Mouse (Mus musculus) granulocyte monocyte progenitor cell, adult 5-6 weeks (primary cell): ENCODE measurements at regions not wholly inside any gene's neighbourhood (a gene's known extent, or its start where the extent isn't known, plus 50 kb on each side); places are given as distances from the start of the nearest gene placed in this dataset.
"Not testable (repeated sequence)": the region's sequence is repeated elsewhere in the genome, so short reads cannot be mapped to it uniquely, and the experiment has no call there.

Experiments
- ATAC-seq: replicated peaks from 2 replicates; pipeline ENCODE4 v1.8.0; 2016; ENCODE audit warnings: mild to moderate bottlenecking, moderate TSS enrichment, inconsistent platforms; ENCODE audit not compliant: poor library complexity, severe bottlenecking

DNA sequence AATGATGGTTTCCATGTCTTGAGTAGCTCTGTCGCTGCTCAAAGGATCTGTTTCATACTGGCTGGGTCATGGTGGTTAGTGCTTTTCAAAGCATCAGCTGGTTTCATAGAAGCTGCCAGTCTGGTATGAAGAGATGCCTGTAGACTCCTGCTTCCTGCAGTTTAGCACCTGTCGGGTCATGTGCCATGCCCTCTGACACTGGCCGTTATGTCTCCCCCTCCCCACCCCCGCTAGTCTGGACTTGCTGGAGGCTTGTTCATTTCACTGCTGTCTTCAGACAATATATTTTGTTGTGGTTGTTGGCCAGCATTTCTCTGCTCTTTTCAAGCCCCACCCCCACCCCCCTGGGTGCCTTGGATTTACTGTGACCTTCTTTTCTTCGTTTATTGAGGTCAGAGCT, 450.1 kb downstream of the Tcerg1l start:
- no peak for ATAC-seq

DNA sequence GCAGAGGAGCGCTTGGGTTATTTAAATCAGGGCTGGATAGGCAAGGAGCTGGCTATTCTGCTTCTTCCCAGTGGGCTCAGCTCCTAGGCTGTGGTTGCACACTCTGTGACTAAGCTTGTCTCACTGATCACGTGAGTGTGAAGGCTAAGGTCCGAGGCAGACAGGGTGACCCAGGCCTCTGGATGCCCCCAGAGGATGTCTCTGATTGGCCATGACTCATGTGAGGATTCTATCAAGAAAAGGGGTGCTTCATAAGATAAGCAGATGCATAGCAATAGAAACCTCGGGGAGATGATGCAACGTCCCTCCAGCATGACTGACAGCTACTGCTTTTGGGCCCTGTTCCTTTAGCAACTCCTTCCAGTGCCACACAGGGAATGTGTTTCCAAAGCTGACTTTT, 440.2 kb downstream of the Tcerg1l start:
- ATAC-seq = no peak

DNA sequence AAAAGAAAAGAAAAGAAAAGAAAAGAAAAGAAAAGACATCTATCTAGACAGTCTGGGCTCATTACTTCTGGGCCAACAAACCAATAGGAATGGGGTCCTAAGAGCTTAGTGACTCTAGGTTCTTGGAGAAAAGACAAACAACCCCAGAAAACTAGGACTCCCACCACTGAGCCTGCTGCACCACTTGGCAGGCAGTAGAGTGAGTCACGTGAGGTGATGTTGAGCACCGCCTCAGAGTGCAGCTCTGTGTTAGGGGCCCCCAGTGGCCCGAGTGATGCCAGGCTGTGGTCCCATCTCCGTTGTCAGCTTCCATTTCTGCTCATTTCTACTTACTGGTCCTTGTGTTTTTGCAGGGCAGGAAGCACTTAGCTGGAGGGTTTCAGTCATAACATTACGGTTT, 439.7 kb downstream of the Tcerg1l start:
- no peak for ATAC-seq

DNA sequence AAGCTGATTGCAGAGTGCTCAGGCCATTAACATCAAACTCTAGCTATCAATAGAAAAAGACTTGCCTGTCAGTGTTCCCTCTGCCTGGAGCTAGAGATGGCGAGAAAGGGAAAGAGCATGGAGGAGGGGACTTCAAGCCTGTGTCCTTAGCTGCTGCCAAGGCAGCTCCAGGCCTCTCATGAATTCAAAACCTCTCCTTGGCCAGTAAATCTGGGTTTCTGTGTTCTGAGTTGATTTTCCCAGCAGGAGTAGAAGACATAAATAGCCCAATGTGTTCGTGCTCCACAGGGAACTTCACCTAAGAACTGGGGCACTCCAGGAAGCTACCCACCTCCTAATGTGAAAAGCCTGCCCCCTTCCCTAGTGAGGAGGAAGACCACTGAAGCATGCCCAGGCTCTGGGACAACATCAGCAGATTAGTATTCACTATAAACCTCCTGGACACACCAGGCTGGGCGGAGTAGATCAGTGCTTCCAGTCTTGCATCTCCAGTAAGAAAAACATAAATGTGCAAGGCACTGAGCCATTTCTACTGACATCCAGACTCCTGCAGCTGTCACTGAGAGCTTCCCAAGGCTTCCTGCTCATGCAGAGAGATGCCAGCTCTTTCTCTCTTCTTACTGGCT, 433.9 kb downstream of the Tcerg1l start:
- no peak for ATAC-seq

DNA sequence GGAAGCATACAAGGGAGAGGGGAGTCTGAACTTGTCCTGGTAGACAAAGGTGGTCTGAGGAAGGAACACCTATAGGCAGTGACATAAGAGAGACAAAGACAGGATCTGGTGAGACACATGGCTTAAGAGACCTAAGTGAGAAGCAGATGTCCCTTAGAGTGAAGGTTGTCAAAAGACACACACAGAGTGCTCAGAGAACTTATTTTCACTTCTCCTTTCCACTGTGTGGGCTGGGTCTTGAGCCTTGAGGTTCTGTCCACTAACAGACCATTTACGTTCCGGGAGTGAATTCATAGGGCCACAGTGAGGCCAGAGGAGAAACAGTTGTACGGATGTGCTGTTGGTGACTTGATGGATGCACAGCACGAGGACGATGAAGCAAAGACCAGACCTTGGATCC, 422.8 kb downstream of the Tcerg1l start:
- no peak for ATAC-seq

DNA sequence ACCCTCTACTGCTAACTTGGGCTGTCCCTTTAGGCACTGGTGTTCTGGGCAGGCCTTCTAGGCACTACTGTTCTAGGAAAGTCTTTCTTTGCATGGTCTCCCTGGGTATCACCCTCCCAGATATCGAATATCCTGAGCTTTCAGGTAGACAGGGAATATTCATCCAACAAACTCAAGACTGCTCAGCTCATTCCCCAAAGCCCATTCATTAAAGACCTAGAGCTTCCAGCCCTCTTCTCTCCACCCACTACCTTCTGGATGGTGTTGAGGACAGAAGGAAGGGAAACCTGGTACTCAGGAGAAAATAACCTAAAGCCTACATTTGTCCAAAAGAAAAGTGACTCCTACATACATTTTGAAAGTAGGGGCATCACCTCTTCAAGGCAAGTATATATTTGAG, 420.0 kb downstream of the Tcerg1l start:
- ATAC-seq = no peak

DNA sequence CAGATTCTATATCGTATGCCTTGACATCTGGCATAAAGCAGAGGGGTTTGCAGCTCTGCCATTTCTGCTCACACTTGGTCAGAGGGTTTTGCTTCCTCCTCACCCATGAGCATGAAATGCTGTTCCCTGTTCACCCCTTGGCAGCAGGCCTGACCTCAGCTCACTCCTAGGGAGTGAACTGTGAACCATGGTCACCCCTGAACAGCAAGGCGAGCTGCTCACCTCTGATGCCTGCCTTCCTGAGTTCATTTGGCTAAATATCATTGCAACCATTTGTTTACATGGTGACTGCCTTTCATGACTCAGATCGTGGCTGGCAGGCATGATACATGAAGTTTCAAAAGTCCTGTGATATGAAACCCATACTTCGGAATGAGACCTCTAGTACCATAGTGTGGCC, 418.2 kb downstream of the Tcerg1l start:
- ATAC-seq = no peak

DNA sequence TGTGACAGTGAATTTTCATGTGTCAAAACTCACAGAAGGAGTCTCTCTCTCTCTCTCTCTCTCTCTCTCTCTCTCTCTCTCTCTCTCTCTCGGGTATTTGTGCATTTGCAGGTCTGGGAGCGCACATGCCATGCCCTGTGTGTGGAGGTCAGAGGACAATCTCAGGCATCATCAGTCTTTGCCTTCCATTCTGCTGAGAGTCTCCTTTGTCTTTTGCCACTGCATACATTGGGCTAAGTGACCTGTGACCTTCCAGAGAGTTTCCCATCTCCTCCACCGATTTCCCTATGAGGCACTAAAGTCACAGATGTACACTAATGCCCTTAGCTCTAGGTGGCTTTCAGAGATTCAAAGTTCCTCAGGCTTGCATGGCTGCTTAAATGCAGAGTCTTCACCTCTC, 391.7 kb downstream of the Tcerg1l start:
- no peak for ATAC-seq

DNA sequence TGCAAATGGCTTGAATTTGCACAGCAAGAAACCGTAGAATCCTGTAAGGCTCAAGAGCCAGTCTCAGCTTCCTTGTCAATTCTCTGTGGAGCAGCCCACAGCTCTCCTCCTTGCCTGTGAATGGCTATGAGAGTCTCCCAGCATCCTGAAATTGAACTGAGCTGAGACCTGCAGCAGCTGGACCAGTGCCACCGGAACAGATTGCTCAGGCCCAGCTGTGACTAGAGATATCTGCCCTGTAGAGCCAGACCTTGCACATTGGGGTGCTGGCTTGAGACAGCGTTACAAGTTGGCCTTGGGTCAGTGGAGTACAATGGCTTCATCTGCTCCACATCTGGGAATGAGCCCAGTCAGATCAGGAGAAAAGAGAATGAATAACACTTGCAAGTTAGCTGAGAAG, 390.6 kb downstream of the Tcerg1l start:
- no peak for ATAC-seq

DNA sequence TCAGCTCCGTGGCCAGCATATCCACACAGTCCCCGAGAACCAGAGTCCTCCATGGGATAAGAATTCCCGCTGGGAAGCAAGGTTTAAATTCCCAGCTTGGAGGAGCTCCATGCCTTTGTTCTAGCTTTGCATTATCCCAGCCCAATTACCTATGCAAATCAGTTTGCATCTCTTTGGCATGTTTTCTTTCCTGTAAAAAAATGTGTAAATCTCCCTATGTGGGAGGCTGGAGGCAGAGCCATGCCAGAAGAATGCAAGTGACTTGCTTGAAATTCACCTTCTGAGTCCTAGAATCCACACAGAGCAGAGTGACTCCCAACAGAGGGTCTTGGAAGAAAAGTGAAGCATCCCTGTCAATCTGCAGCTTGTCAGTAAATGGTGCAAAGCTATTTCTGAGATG, 388.9 kb downstream of the Tcerg1l start:
- ATAC-seq = no peak

DNA sequence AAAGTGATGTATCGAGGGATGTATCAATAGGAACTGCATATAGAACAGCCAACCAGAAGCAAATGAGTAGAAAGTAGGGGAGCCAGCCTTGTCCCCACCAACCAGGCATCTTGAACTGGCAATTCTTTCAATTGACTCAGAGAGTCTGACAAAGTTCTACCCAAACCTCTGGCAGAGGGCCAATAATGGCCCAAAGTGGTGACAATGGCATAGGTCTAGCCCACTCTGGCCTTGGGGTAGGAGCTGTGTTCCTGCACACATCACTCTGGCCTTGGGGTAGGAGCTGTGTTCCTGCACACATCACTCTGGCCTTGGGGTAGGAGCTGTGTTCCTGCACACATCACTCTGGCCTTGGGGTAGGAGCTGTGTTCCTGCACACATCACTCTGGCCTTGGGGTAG, 373.5 kb downstream of the Tcerg1l start:
- ATAC-seq = not testable (repeated sequence)

DNA sequence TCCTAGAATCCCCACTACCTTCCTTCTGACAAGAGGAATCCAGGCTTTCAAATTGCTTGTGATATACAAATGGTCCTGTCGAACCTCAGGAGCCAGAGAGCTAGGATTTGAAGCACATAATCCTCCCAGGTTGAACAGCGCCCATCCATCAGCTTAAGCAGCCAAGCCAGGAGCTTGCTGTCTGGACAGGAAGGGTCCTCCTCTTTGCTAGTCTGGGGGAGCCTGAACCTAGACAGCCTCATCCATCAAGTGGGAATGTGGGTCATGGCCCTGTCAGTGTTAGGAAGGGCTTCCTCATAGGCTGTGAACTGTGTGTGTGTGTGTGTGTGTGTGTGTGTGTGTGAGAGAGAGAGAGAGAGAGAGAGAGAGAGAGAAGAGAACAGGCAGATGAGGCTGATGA, 345.8 kb downstream of the Tcerg1l start:
- ATAC-seq = no peak

DNA sequence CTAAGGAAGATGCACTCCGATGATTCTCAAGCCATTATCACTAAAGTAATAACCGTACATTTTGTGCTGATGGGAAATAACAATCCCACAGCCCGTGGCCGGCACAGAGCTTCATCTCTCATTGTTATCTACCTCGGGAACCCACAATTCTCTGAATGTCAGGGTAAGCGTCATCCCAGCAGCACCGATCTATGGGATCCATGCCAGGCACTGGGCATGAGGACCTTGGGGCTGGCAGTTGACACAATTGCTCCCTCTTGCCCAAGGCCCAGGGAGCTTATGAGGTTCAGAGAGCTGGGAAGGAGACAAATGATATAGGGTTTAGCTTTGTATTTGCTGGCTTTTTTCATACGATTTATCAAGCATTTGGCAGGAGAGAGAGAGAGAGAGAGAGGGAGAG, 342.8 kb downstream of the Tcerg1l start:
- ATAC-seq = no peak

DNA sequence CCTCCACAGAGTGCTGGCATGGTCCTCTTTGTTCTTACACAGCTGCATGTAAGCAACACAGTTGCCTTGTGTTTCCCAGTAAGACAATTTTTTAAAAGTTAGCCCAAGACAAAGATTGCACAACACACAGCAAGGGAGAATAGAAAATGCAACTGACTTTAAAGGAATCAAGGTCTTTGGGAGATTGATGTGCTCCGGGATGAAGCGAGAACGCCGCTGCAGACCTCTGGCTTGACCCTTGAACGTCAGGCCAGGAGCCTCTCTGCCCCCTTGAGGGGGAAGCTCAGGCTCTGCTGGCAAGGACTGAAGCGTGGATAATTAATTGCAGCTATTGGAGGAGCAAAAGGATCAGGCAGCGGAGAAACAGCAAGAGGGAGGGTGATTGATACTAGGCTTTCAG, 336.4 kb downstream of the Tcerg1l start:
- ATAC-seq = no peak

DNA sequence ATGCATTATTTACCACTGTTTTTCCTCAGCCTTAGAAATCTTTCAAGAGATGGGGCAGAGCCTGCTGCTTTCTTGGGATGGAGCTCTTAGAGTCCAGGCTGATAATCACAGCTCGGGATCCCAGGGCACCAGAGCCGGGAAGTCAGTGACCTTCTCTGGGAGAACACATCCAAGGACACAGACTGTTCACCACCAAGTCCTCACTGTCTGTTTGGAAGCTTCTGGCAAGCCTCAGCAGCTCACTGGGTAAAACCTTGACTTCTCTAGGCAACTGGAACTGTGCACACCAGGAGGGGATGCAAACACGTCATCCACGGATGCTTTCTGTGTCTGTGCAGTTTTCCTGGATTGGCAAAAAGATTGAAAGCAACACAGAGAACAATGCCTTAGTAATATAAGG, 330.6 kb downstream of the Tcerg1l start:
- ATAC-seq = no peak

DNA sequence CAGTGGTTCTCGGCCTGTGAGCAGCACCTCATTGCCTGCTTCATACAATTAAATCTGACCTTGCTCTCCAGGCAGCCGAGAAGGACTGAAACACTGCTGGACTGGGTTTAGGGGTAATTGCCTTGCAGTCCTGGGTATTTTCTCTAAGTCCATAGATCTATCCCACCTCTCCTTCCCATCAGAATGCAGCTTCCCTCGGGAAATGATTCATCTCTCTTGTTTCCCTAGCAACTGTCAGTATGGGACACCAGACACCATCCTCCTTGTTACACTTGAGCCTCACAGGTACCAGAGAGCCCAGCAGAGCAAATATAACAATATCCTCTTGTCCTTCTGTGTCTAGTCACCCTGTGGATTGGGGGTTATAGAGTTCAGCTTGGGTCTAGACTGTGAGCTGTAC, 322.3 kb downstream of the Tcerg1l start:
- ATAC-seq = no peak

DNA sequence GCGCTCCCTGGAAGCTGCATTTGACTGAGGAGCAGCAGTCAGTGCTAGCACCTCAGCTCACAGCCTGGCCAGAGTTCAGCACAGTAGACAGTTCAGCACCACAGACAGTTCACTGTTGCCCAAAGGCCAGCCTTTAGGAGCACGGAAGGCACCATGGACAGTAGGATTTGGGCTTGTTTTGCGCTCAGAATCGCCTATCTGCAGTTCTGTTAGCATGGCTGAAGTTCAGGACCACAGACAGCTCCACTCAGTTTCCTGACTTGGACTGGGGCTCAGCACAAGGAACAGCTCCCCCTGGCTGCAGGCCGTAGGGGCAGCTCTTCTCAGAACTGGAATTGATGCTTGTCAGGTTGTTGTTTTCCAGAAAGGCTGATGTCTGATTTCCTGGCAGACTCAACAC, 313.6 kb downstream of the Tcerg1l start:
- peak; percentile 99 for ATAC-seq

DNA sequence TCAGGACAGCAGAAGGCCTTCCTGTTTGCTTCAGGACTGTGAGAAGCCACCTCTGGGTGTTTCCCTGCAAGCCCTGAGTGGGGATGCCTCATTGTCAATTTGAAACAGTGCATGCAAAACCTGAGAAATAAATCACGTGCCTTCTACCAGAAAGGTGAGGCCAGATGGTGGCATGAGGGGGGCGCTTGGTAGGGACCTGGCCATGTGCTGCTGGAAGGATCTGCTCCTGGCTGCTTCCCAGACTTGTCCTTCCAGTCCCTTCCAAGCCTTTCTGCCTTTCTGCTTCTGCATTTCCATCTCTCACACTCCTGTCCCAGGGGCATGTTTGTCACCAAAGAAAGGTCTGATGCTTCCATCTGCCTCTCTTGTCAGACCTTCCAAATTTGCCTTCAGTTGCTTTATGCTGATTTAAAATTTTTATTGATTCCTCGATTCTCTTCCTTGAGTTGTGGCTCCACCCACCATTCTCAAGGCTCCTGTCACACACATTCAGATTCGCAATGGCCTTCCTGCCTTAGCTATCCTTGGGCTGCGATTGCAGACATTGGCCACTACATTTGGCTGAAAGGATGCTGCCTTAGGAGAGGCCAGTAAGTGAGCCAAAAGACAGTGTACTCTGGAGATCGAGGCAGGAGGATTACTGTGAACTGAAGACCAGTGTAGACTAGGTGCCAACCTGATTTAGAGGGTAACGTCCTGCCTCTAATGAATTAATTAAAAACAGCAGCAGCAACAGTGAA, 289.9 kb downstream of the Tcerg1l start:
- ATAC-seq = no peak

DNA sequence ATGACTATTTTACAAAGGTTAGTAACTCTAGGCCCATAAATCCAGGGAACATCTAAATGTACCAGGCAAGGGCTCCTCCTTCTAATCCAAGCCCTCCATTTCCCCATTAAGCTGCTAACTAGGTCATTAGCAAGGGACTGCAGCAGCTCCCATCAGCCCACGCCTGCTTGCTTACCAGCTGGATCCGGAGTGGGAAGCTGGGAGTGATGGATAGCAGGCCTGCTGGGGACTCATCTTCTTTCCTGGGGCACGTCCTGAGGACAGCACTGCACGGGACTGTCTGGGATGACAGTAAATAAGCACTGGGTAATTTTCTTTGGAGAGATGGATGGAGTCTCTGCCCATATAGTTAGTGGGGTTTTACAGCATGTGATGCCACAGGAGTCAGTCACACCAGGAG, 276.0 kb downstream of the Tcerg1l start:
- ATAC-seq = no peak

DNA sequence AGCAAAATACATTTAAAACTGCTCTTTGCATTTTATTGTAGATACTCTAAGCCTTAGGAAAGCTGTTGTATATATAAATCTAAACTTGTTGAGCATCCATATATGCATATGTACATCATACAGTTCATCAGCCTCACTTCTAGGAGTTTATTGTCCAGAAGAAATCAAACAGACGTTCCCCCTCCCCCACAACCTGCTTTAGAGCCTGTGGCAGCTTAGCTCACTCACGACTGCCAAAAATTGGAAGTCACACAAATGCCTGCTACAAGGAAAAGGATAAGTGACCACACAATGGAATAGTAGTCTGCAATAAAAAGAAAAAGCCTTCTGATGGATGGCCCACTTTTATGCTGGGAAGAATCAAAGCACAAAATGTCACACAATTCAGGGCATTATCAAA, 267.8 kb downstream of the Tcerg1l start:
- no peak for ATAC-seq

DNA sequence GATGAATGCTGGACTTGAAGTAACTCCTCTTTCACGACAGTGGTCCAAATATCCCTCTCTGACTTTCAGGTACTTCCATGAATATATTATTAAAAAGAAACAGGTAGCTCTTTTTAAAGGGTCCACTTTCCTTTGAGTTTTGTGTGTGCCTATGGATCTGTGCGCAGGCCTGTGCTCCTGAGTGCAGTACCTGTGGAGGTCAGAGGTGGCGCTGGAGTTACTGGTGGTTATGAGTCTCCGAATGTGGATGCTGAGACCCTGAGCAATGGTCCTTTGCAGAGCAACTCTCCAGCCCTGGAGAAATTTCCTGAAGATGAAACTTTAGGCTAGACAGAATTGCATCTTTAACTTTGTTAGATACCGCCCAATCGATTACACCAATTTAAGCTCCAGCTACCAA, 264.1 kb downstream of the Tcerg1l start:
- no peak for ATAC-seq

DNA sequence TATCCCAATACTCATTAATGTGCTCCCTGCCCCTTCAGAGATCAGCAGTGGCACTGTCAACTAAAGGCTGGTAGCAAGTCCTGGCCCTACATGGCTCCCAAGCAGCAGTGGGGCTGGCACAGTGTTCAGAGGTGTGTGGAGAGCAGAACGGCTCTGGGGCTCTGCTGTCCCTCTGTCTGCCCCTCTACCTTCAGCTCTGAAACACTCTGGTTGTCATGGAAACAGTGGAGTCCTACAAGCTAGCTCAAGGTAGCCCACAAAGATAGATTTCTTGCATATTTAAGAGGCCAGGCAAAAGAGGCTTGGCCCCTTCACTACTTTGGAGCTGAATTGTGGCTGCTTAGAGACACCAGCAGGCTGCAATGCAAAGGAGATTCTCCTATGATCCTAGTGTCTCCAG, 259.6 kb downstream of the Tcerg1l start:
- no peak for ATAC-seq
